15 mouse cellular contexts compared by ENCODE assay signal in the genomic region with DNA sequence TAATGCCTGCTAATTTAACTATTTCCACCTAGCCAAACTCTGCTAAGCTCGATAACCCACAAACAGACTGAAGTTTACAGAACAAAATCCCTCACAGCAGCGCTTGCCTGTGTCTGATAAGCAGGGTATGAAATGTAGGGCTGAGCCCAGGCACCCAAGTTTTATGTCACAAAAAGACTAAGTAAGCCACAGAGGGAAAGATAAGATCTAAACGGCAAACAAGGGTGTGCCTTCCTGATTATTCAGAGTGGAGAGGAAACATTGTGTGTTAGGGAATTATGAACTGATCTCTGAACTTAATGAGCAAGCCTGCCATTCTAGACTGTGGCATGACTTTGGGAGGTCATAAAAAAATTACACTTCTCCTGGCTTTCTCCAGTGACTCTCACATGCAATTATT.
A peak's percentile ranks its signal among the peaks of the same experiment; 100 is the strongest.
DNase-seq lines count a peak whose midpoint lies in the region; ATAC-seq and TF ChIP-seq lines count a peak whose summit lies in the region.
"Had no signal": no experiment of that assay in that cellular context is flagged by ENCODE, and none has a peak within 500 bp of the region (broad histone marks: within the 10 kb centered on the region; RNA-seq: fewer than 3 reads in every experiment).

No protein-coding gene starts in this region.

- H3K36me3 ChIP-seq in liver, embryonic 14.5 days (replicated peaks; ENCODE audit: control insufficient read depth, insufficient read depth, low read depth), result no peaks in the 10 kb centered on the region
- H3K36me3 ChIP-seq in neural tube, embryonic 15.5 days, result no peaks in the 10 kb centered on the region
- H3K36me3 ChIP-seq: embryonic facial prominence, embryonic 12.5 days; forebrain, embryonic 15.5 days; midbrain, embryonic 12.5 days; neural tube, embryonic 13.5 days had no signal

- H3K9me3 ChIP-seq in liver, embryonic 14.5 days (ENCODE audit: control insufficient read depth, low read length), result no peaks in the 10 kb centered on the region
- no peaks in the 10 kb centered on the region for H3K9me3 ChIP-seq in neural tube, embryonic 15.5 days (replicated peaks)
- H3K9me3 ChIP-seq: embryonic facial prominence, embryonic 12.5 days; forebrain, embryonic 15.5 days; midbrain, embryonic 12.5 days; neural tube, embryonic 13.5 days had no signal

- no peaks in the 10 kb centered on the region for H3K27me3 ChIP-seq in liver, embryonic 14.5 days (ENCODE audit: control insufficient read depth, insufficient read depth, low read length)
- no peaks in the 10 kb centered on the region for H3K27me3 ChIP-seq in neural tube, embryonic 15.5 days (replicated peaks)
- H3K27me3 ChIP-seq: embryonic facial prominence, embryonic 12.5 days; forebrain, embryonic 15.5 days; midbrain, embryonic 12.5 days; neural tube, embryonic 13.5 days had no signal

- no peak overlapping the region for H3K4me3 ChIP-seq in liver, embryonic 14.5 days (ENCODE audit: insufficient read depth in 1 of 2, low read depth in 2 of 2, low read length in 2 of 2)
- no peak overlapping the region for H3K4me3 ChIP-seq in neural tube, embryonic 15.5 days (replicated peaks)
- H3K4me3 ChIP-seq: embryonic facial prominence, embryonic 12.5 days; forebrain, embryonic 15.5 days; midbrain, embryonic 12.5 days; neural tube, embryonic 13.5 days had no signal

- peak overlapping the region; percentile 48; the same call in 1 of the 2 replicates for H3K27ac ChIP-seq in liver, embryonic 14.5 days
- no peak overlapping the region for H3K27ac ChIP-seq in neural tube, embryonic 15.5 days (replicated peaks)
- H3K27ac ChIP-seq: embryonic facial prominence, embryonic 12.5 days; forebrain, embryonic 15.5 days; midbrain, embryonic 12.5 days; neural tube, embryonic 13.5 days had no signal

- peak; percentile 94 for TF ChIP-seq EP300 in liver, embryonic 14.5 days (IDR thresholded peaks at IDR 0.05; ENCODE audit: low read depth)

- ATAC-seq in erythroid progenitor cell, adult 5-6 weeks (replicated peaks; ENCODE audit: low FRiP score, poor library complexity, severe bottlenecking), result peak; percentile 78
- peak; percentile 93 for ATAC-seq in liver, embryonic 14.5 days (ENCODE audit: insufficient read depth)
- ATAC-seq in neural tube, embryonic 15.5 days (ENCODE audit: low FRiP score), result no peak
- ATAC-seq: forebrain, embryonic 15.5 days had no signal

- peak; percentile 23 for DNase-seq in thymus, postnatal 0 days (ENCODE audit: low spot score)
- DNase-seq in thymus, postnatal 14 days, result no peak
- DNase-seq in liver, embryonic 14.5 days (ENCODE audit: low read depth in 3 of 3, low spot score in 3 of 3), result peak; percentile 70 to 71 (median 71)
- DNase-seq in testis, postnatal 10 days (ENCODE audit: low spot score), result no peak
- DNase-seq in cerebellum, adult 11-12 months, result no peak
- DNase-seq: cerebellum, adult 11 months; gastrocnemius, postnatal 14 days; kidney, adult 2 months; thymus, adult 18-20 months had no signal

- no peak for TF ChIP-seq CTCF in liver, embryonic 14.5 days (IDR thresholded peaks at IDR 0.05; ENCODE audit: low read depth)

- peak overlapping the region; percentile 36 for H3K4me2 ChIP-seq in liver, embryonic 14.5 days (ENCODE audit: low read depth)
- no peak overlapping the region for H3K4me2 ChIP-seq in neural tube, embryonic 15.5 days
- H3K4me2 ChIP-seq: embryonic facial prominence, embryonic 12.5 days; forebrain, embryonic 15.5 days; midbrain, embryonic 12.5 days; neural tube, embryonic 13.5 days had no signal

- peaks cover 11 to 17% of the 10 kb centered on the region in 2 experiments for H3K4me1 ChIP-seq in liver, embryonic 14.5 days (replicated peaks; ENCODE audit: control insufficient read depth in 2 of 2, insufficient read depth in 2 of 2, low read length in 1 of 2)
- H3K4me1 ChIP-seq in neural tube, embryonic 15.5 days, result no peaks in the 10 kb centered on the region
- H3K4me1 ChIP-seq: embryonic facial prominence, embryonic 12.5 days; forebrain, embryonic 15.5 days; midbrain, embryonic 12.5 days; neural tube, embryonic 13.5 days had no signal

- H3K9ac ChIP-seq in liver, embryonic 14.5 days (replicated peaks), result no peak overlapping the region
- H3K9ac ChIP-seq in neural tube, embryonic 15.5 days (replicated peaks), result no peak overlapping the region
- H3K9ac ChIP-seq: embryonic facial prominence, embryonic 12.5 days; forebrain, embryonic 15.5 days; midbrain, embryonic 12.5 days; neural tube, embryonic 13.5 days had no signal

- under 1% methylated on average over 3 of the region's 3 CpGs for WGBS in liver, embryonic 14.5 days (ENCODE audit: insufficient replicate concordance)
- 75% methylated on average over 3 of the region's 3 CpGs for WGBS in neural tube, embryonic 15.5 days

Comparison
In these comparisons a context has a peak if more than half of its experiments do, and no peak if none do; other contexts are left out.
1. DNase-seq: peak in thymus, postnatal 0 days (single experiment) and liver, embryonic 14.5 days (3 of 3); none in thymus, postnatal 14 days (single experiment), testis, postnatal 10 days (single experiment) and cerebellum, adult 11-12 months (single experiment).